Mouse (Mus musculus): ENCODE results near the gene Psen2. TPM values are rescaled to one million over a fixed set of nuclear protein-coding genes. Genes with fewer than 3 reads are reported as not detected.

Psen2 gene
- polyA plus RNA-seq, 1 experiment from 2014 or later = 26.4 TPM

GRCm38 (mm10) chr1:180254316-180254715 lies 8.9 kb downstream of the Psen2 start:
- Histone ChIP-seq H3K4me1 (ENCODE audit: insufficient read depth, low read depth, low read length) (peaks cover 8% of the 10 kb centered on the region; the same call in 1 of the 2 replicates), H3K27me3 (replicated peaks; ENCODE audit: insufficient read depth, low read length) (no peaks in the 10 kb centered on the region), H3K27ac (ENCODE audit: low read length) (no peak overlapping the region), H3K36me3 (ENCODE audit: insufficient read depth, low read length) (no peaks in the 10 kb centered on the region), H3K4me3 (ENCODE audit: low read depth, low read length) (no peak overlapping the region), H3K4me2 (replicated peaks; ENCODE audit: low read depth, low read length) (no peak overlapping the region), H3K9me3 (ENCODE audit: low read length) (no peaks in the 10 kb centered on the region), H3K9ac (replicated peaks; ENCODE audit: low read depth) (no peak overlapping the region)
- DNase-seq (ENCODE audit: low spot score) (no peak), ATAC-seq (no peak)
- WGBS = 86% methylated on average over 5 of the region's 5 CpGs
- TF ChIP-seq EP300 (IDR thresholded peaks at IDR 0.05) = no peak
- no peak for TF ChIP-seq CTCF (IDR thresholded peaks at IDR 0.05)

DNA sequence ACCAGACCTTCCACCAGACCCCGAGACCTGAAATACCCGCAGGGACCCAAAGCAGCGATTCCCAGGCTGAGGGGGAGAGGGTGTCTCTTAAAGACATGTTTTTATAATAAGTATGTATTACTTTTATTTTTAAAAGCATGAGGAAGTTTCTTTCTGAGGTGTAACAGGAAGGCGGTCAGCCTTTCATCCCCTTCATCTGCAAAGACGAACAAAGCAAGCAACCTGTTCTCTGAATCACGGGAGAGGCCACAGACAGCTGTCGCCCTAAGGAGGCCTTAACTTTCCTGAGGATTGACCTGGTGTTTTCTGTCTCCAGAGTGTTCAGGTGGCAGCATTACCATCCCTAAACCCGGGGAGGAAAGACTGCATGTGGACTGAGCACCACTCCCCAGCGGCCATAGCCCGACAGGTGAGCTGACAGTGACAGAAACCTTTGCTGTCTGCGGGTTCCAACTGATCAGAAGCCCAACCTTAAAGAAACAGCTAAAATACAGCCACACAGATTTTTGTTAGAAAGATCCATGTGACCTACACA lies 10.5 kb downstream of the Psen2 start:
- Histone ChIP-seq H3K36me3 (ENCODE audit: insufficient read depth, low read length) (no peaks in the 10 kb centered on the region), H3K4me1 (ENCODE audit: insufficient read depth, low read depth, low read length) (peaks cover 8% of the 10 kb centered on the region; the same call in 1 of the 2 replicates), H3K4me2 (replicated peaks; ENCODE audit: low read depth, low read length) (no peak overlapping the region), H3K27ac (ENCODE audit: low read length) (no peak overlapping the region), H3K9me3 (ENCODE audit: low read length) (no peaks in the 10 kb centered on the region), H3K4me3 (ENCODE audit: low read depth, low read length) (no peak overlapping the region), H3K9ac (replicated peaks; ENCODE audit: low read depth) (no peak overlapping the region), H3K27me3 (replicated peaks; ENCODE audit: insufficient read depth, low read length) (no peaks in the 10 kb centered on the region)
- WGBS = 80% methylated on average over 11 of the region's 11 CpGs
- ATAC-seq (no peak), DNase-seq (ENCODE audit: low spot score) (no peak)
- TF ChIP-seq CTCF (IDR thresholded peaks at IDR 0.05) (no peak), EP300 (IDR thresholded peaks at IDR 0.05) (no peak)

- WGBS = 65% methylated on average over 10 of the region's 10 CpGs
- peaks cover 8% of the 10 kb centered on the region; the same call in 1 of the 2 replicates for H3K4me1 ChIP-seq (ENCODE audit: insufficient read depth, low read depth, low read length)
- TF ChIP-seq EP300 (IDR thresholded peaks at IDR 0.05) (no peak), CTCF (IDR thresholded peaks at IDR 0.05) (no peak)
Observed at GRCm38 (mm10) chr1:180251176-180252048, 11.8 kb downstream of the Psen2 start.

DNA sequence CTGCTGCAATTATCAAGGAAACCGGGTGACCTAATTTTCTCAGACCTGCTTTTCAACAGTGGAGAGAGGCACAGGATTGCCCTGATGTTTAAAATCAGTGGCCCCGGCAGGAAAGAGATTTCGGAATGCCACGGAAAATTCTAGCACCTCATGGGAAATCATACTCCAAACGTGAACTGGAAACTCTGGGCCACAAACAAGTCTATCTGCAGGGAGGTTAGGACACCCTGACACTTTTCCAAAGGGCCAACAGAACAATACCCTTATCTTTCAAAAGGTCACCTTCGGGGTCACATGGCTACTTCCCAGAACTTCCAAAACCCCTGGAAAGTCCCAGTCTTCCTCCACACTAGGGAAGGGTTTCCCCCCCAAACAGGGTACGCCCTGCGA lies 12.8 kb downstream of the Psen2 start:
- 56% methylated on average over 8 of the region's 8 CpGs for WGBS
- peak overlapping the region; percentile 16; the same call in 1 of the 2 replicates for H3K27ac ChIP-seq (ENCODE audit: low read length)
- TF ChIP-seq EP300 (IDR thresholded peaks at IDR 0.05) (no peak), CTCF (IDR thresholded peaks at IDR 0.05) (no peak)
- DNase-seq (ENCODE audit: low spot score) (no peak), ATAC-seq (no peak)
- H3K4me1 ChIP-seq (ENCODE audit: insufficient read depth, low read depth, low read length) = peaks cover 8% of the 10 kb centered on the region; the same call in 1 of the 2 replicates
- H3K36me3 ChIP-seq (ENCODE audit: insufficient read depth, low read length) = no peaks in the 10 kb centered on the region
- no peaks in the 10 kb centered on the region for H3K27me3 ChIP-seq (replicated peaks; ENCODE audit: insufficient read depth, low read length)
- no peak overlapping the region for H3K4me3 ChIP-seq (ENCODE audit: low read depth, low read length)
- H3K9me3 ChIP-seq (ENCODE audit: low read length) = no peaks in the 10 kb centered on the region
- no peak overlapping the region for H3K4me2 ChIP-seq (replicated peaks; ENCODE audit: low read depth, low read length)
- no peak overlapping the region for H3K9ac ChIP-seq (replicated peaks; ENCODE audit: low read depth)

More at GRCm38 (mm10) chr1:180251176-180252048, 11.8 kb downstream of the Psen2 start:
- H3K4me2 ChIP-seq (replicated peaks; ENCODE audit: low read depth, low read length) = no peak overlapping the region
- no peaks in the 10 kb centered on the region for H3K36me3 ChIP-seq (ENCODE audit: insufficient read depth, low read length)
- no peaks in the 10 kb centered on the region for H3K27me3 ChIP-seq (replicated peaks; ENCODE audit: insufficient read depth, low read length)
- no peak overlapping the region for H3K27ac ChIP-seq (ENCODE audit: low read length)
- DNase-seq (ENCODE audit: low spot score) (no peak), ATAC-seq (no peak)
- H3K9me3 ChIP-seq (ENCODE audit: low read length) = no peaks in the 10 kb centered on the region
- no peak overlapping the region for H3K4me3 ChIP-seq (ENCODE audit: low read depth, low read length)
- H3K9ac ChIP-seq (replicated peaks; ENCODE audit: low read depth) = no peak overlapping the region

- peak; percentile 84 for DNase-seq (ENCODE audit: low spot score)
Observed at GRCm38 (mm10) chr1:180249666-180250440, 13.4 kb downstream of the Psen2 start.

More at GRCm38 (mm10) chr1:180249666-180250440, 13.4 kb downstream of the Psen2 start:
- 20% methylated on average over 20 of the region's 20 CpGs for WGBS
- Histone ChIP-seq H3K4me2 (replicated peaks; ENCODE audit: low read depth, low read length) (no peak overlapping the region), H3K4me1 (ENCODE audit: insufficient read depth, low read depth, low read length) (peaks cover 6% of the 10 kb centered on the region; the same call in 1 of the 2 replicates), H3K36me3 (ENCODE audit: insufficient read depth, low read length) (no peaks in the 10 kb centered on the region), H3K4me3 (ENCODE audit: low read depth, low read length) (no peak overlapping the region), H3K9me3 (ENCODE audit: low read length) (no peaks in the 10 kb centered on the region), H3K9ac (replicated peaks; ENCODE audit: low read depth) (no peak overlapping the region), H3K27ac (ENCODE audit: low read length) (peak overlapping the region; percentile 16; the same call in 1 of the 2 replicates), H3K27me3 (replicated peaks; ENCODE audit: insufficient read depth, low read length) (no peaks in the 10 kb centered on the region)
- no peak for TF ChIP-seq CTCF (IDR thresholded peaks at IDR 0.05)
- TF ChIP-seq EP300 (IDR thresholded peaks at IDR 0.05) = no peak
- peak; percentile 67 for ATAC-seq

All from lung, postnatal 0 days (tissue).